Mouse (Mus musculus): Measurements from ENCODE around the gene Slc25a47. TPM values are rescaled to one million over a fixed set of nuclear protein-coding genes. Genes with fewer than 3 reads are reported as not detected.

The Slc25a47 gene
- polyA plus RNA-seq, 1 experiment, result 3.2 TPM

DNA sequence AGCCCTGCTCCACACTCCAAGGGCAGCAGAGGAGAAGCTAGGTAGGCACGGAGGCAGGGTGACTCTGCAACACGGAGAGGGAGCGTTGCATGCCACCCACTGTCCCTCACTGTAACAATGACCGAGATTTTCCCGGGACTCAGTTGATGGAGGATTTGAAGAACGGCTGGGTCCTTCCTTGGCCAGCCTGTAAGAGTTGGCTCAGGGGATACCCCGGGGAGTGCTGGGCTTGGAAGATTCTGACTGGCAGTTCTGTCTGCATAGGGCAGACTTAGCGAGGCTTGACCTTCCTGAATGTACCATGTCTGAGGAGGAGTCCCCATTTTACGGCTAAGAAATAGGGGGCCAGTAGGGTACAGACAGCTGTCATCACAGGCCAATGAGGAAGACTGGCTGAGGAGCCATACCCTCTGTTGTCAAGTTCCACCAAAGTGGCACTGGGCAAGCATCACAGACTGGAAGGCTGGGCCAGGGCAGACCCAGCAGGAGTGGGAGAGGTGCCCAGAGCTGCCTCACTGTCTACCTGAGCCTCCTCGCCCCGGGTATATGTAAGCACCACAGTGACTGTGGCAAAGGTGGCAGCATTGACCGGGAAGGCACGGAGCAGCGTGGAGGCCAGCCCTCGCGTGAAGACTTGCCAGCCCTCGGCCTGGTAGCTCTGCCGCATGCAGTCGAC is 9.4 kb upstream of the Slc25a47 start:
- no peak for DNase-seq (ENCODE audit: low read depth in 1 of 2, low spot score in 2 of 2)
- Histone ChIP-seq H3K36me3 (ENCODE audit: control insufficient read depth, insufficient read depth, low read length) (0 out of 2 replicates have a peak, but pooled peaks cover 5% of the 10 kb centered on the region), H3K27ac (ENCODE audit: insufficient read depth, low read length) (no peak overlapping the region), H3K4me3 (ENCODE audit: extremely low read depth, insufficient read depth, insufficient read length) (no peak overlapping the region), H3K27me3 (ENCODE audit: control insufficient read depth, insufficient read depth, low read length) (no peaks in the 10 kb centered on the region), H3K4me1 (ENCODE audit: control insufficient read depth, insufficient read depth, insufficient read length) (no peaks in the 10 kb centered on the region)
- 98% methylated on average over 19 of the region's 19 CpGs for WGBS
- TF ChIP-seq CTCF (IDR thresholded peaks at IDR 0.05; ENCODE audit: extremely low read depth, insufficient read depth, insufficient read length, insufficient replicate concordance) (no peak), POLR2A (IDR thresholded peaks at IDR 0.05; ENCODE audit: low read depth, low read length) (no peak)

DNA sequence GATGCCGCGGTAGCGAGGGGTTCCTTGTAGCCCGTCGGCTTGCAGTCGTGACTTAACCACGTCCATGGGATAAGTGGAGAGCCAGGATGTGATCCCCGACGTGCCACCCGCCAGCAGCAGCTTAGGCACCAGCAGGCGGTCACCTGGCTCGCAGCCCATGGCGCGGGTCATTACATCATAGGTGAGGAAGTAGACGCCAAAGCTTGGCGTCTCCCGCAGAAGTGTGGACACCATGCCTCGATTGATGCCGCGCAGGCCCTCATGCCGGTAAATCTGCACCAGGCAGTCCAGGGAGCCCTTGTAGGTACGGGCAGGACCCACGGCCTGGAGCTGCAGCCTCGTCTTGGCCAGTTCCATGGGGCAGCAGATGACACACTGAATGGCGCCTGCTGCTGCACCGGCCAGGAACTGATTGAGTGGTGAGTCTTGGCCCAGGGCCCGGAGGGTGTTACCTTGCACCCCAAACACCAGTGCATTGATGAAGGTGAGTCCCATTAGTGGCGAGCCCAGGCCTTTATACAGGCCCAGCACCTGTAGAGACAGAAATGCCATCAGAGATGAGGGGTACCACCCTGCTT is 8.8 kb upstream of the Slc25a47 start:
- H3K36me3 ChIP-seq (ENCODE audit: control insufficient read depth, insufficient read depth, low read length), result 0 out of 2 replicates have a peak, but pooled peaks cover 5% of the 10 kb centered on the region
- TF ChIP-seq CTCF (IDR thresholded peaks at IDR 0.05; ENCODE audit: extremely low read depth, insufficient read depth, insufficient read length, insufficient replicate concordance) (no peak), POLR2A (IDR thresholded peaks at IDR 0.05; ENCODE audit: low read depth, low read length) (no peak)
- no peak overlapping the region for H3K4me3 ChIP-seq (ENCODE audit: extremely low read depth, insufficient read depth, insufficient read length)
- no peaks in the 10 kb centered on the region for H3K4me1 ChIP-seq (ENCODE audit: control insufficient read depth, insufficient read depth, insufficient read length)
- WGBS, result 97% methylated on average over 28 of the region's 28 CpGs
- no peak for DNase-seq (ENCODE audit: low read depth in 1 of 2, low spot score in 2 of 2)
- H3K27ac ChIP-seq (ENCODE audit: insufficient read depth, low read length), result no peak overlapping the region
- no peaks in the 10 kb centered on the region for H3K27me3 ChIP-seq (ENCODE audit: control insufficient read depth, insufficient read depth, low read length)

DNA sequence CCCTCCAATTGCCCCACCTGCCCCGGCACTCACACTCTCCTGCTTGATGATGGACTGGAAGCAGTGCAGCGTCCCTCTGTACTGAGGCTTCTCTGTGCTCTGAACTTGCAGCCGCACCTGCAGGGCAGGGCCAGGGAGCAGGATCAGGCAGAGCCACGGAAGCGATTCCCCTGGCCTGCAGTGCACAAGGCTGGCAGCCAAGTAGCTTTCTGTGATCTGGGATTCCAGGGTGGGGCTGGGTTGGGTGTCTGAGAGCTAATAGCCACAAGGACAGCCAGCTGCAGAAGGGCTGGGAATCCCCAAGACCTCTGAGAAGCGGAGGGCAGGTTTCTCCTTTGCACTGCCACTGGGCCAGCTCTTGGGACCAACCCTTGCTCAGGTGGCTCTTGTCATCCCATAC is 8.2 kb upstream of the Slc25a47 start:
- no peak for DNase-seq (ENCODE audit: low read depth in 1 of 2, low spot score in 2 of 2)
- Histone ChIP-seq H3K4me3 (ENCODE audit: extremely low read depth, insufficient read depth, insufficient read length) (no peak overlapping the region), H3K4me1 (ENCODE audit: control insufficient read depth, insufficient read depth, insufficient read length) (no peaks in the 10 kb centered on the region), H3K27me3 (ENCODE audit: control insufficient read depth, insufficient read depth, low read length) (no peaks in the 10 kb centered on the region), H3K27ac (ENCODE audit: insufficient read depth, low read length) (no peak overlapping the region), H3K36me3 (ENCODE audit: control insufficient read depth, insufficient read depth, low read length) (0 out of 2 replicates have a peak, but pooled peaks cover 5% of the 10 kb centered on the region)
- TF ChIP-seq POLR2A (IDR thresholded peaks at IDR 0.05; ENCODE audit: low read depth, low read length), result no peak
- WGBS, result 94% methylated on average over 6 of the region's 6 CpGs

DNA sequence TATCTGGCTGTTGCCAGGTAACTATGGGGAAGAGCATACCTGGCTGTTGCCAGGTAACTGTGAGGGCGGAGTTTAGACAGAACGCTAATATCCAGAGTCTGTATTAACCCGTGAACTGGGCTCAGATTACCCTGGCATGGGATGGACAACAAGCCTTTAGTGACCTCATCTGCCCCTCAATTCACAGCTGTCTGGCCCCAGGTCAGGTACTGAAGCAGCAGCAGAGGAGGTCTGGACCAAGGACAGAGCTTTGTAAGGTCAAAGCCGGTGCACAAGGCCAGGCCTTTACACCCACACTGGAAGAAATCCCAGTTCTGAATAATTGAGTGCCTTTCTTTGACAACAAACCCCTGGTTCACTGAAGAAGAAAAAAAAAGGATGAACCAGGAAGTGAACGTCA is 6.2 kb upstream of the Slc25a47 start:
- Histone ChIP-seq H3K27me3 (ENCODE audit: control insufficient read depth, insufficient read depth, low read length) (no peaks in the 10 kb centered on the region), H3K27ac (ENCODE audit: insufficient read depth, low read length) (no peak overlapping the region), H3K36me3 (ENCODE audit: control insufficient read depth, insufficient read depth, low read length) (0 out of 2 replicates have a peak, but pooled peaks cover 5% of the 10 kb centered on the region), H3K4me1 (ENCODE audit: control insufficient read depth, insufficient read depth, insufficient read length) (no peaks in the 10 kb centered on the region), H3K4me3 (ENCODE audit: extremely low read depth, insufficient read depth, insufficient read length) (no peak overlapping the region)
- no peak for TF ChIP-seq POLR2A (IDR thresholded peaks at IDR 0.05; ENCODE audit: low read depth, low read length)
- TF ChIP-seq CTCF (IDR thresholded peaks at IDR 0.05; ENCODE audit: extremely low read depth, insufficient read depth, insufficient read length, insufficient replicate concordance), result no peak
- DNase-seq (ENCODE audit: low read depth in 1 of 2, low spot score in 2 of 2), result no peak
- 83% methylated on average over 5 of the region's 5 CpGs for WGBS

DNA sequence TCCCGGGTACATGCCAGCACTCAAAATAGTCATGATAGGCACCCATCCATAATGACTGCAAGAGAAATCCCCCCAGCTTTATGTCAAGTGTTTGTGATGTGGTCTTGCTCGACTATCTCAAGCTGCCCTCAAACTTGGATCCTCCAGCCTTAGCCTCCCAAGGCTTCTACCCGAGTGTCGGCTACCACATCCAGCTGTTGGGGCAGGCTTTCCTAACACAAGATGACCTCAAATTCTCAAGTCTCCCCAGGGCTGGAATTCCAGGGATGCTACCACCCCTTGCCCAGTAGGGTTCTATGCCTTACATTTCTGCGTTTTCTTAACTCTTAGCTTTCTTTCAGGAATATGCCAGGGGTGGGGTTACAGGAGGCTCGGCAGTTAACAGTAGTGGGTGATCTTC is 5.5 kb upstream of the Slc25a47 start:
- 0 out of 2 replicates have a peak, but pooled peaks cover 5% of the 10 kb centered on the region for H3K36me3 ChIP-seq (ENCODE audit: control insufficient read depth, insufficient read depth, low read length)
- no peak overlapping the region for H3K27ac ChIP-seq (ENCODE audit: insufficient read depth, low read length)
- TF ChIP-seq CTCF (IDR thresholded peaks at IDR 0.05; ENCODE audit: extremely low read depth, insufficient read depth, insufficient read length, insufficient replicate concordance) (no peak), POLR2A (IDR thresholded peaks at IDR 0.05; ENCODE audit: low read depth, low read length) (no peak)
- DNase-seq (ENCODE audit: low read depth in 1 of 2, low spot score in 2 of 2), result no peak
- 88% methylated on average over 6 of the region's 6 CpGs for WGBS
- H3K27me3 ChIP-seq (ENCODE audit: control insufficient read depth, insufficient read depth, low read length), result no peaks in the 10 kb centered on the region
- no peak overlapping the region for H3K4me3 ChIP-seq (ENCODE audit: extremely low read depth, insufficient read depth, insufficient read length)
- no peaks in the 10 kb centered on the region for H3K4me1 ChIP-seq (ENCODE audit: control insufficient read depth, insufficient read depth, insufficient read length)

DNA sequence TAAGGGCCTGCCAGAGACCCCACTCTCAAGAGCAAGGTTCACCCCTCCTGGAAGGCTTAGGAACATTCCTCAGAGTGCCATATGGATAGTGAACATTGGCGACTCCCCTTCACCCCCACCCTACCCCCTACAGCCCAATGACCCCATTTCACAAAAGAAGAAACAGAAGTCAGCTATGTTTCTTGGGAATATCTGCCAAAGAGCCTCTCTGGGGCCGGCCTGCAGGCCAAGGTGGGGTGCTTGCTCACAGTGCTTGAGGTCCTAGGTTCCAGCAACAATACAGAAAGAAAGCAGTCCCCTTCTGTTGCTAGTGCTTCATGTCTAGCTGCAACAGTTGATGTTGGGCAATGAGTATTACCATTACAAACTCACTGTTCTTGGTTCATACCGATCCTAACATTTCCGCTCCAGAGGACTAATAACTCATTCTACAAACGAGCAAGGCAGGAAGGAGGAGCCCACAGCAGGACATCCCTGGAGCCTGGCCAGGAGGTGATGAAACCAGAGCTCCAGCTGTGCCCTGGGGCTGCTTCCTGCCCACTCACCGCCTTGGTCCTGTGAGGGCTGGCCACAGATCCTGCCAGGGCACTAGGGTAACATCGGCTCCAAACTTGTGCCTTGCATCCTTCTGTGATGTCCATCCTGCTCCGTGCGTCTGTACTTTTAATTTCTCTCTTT is 3.7 kb upstream of the Slc25a47 start:
- Histone ChIP-seq H3K4me1 (ENCODE audit: control insufficient read depth, insufficient read depth, insufficient read length) (peaks cover 3% of the 10 kb centered on the region; the same call in 1 of the 2 replicates), H3K4me3 (ENCODE audit: extremely low read depth, insufficient read depth, insufficient read length) (no peak overlapping the region), H3K27ac (ENCODE audit: insufficient read depth, low read length) (no peak overlapping the region), H3K36me3 (ENCODE audit: control insufficient read depth, insufficient read depth, low read length) (0 out of 2 replicates have a peak, but pooled peaks cover under 1% of the 10 kb centered on the region), H3K27me3 (ENCODE audit: control insufficient read depth, insufficient read depth, low read length) (no peaks in the 10 kb centered on the region)
- TF ChIP-seq CTCF (IDR thresholded peaks at IDR 0.05; ENCODE audit: extremely low read depth, insufficient read depth, insufficient read length, insufficient replicate concordance) (no peak), POLR2A (IDR thresholded peaks at IDR 0.05; ENCODE audit: low read depth, low read length) (no peak)
- 56% methylated on average over 9 of the region's 9 CpGs for WGBS
- no peak for DNase-seq (ENCODE audit: low read depth in 1 of 2, low spot score in 2 of 2)
